Mouse (Mus musculus): ENCODE data around the gene Shc3.

The Shc3 gene

DNA sequence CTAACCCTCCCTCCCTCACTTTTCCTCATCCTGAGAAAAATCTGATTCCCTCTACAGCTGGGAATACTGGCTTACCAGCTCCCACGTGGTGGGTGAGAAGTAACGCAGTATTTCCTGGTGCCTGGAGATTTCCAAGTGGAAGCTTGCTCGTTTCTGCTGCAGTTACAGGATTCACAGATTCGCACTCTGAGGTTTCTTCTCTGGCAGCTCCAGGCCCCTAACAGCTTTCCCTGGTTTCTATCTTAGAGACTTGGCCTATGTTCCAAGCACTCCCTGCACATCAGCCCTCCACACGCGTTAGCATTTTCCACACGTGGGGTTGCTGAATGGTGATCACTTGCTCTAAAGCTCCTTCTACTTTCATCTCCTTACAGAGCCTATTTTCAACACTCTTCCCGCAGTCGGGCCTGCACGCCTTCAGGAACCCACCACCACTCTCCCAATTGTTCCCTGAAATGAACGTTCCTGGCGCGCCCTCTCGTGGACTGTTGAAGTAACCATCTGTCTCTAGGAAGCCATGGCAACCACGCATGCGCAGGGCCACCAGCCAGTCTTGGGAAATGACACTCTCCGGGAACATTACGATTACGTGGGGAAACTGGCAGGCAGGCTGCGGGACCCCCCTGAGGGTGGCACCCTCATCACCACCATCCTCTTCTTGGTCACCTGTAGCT, 150.8 kb downstream of the Shc3 start:
- DNase-seq (ENCODE audit: low read depth, low spot score) = peak; percentile 96

DNA sequence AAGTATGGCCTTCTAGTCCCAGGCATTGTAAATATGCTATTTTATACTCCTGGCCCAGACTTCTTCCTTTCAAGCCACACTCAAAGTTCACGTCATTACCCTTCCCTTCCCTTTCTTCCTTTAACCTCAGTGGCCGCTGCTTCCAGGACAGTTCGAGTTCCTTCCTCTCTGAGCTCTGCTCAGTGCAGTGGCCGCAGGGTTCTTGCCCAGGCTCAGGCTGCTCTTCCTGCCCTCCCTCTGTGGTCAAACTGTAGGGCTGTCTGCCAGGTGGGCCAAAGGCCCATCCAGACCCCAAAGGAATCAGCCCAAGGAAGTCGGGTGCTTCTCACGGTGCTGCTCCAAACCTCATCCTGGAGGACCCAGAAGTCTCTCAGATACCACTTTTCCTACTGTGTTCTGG, 151.4 kb downstream of the Shc3 start:
- no peak for DNase-seq (ENCODE audit: low read depth, low spot score)

- DNase-seq (ENCODE audit: low read depth, low spot score) = no peak
Measured at GRCm38 (mm10) chr13:51416727-51417126, 152.5 kb downstream of the Shc3 start.

DNA sequence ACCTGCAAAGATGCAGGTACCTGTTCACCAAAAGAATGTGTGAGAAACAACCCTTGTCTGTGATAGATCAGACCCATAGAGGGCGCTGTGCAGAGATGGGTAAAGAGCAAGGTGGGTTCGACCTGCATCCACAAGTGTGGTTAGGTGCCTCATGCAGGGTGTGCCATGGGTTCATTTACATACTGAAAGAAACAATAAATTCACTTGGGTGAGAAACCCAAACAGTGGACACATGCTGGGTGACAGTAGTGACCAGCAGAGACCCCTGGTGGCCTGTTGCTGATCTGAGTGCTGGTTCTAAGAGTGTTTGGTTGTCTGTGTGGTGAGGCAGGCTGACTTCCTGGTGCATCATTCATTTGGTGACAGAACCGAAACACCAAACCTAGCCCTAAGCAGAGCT, 155.8 kb downstream of the Shc3 start:
- DNase-seq (ENCODE audit: low read depth, low spot score) = no peak

- DNase-seq (ENCODE audit: low read depth, low spot score) = no peak
Measured at GRCm38 (mm10) chr13:51411696-51412430, 157.4 kb downstream of the Shc3 start.

DNA sequence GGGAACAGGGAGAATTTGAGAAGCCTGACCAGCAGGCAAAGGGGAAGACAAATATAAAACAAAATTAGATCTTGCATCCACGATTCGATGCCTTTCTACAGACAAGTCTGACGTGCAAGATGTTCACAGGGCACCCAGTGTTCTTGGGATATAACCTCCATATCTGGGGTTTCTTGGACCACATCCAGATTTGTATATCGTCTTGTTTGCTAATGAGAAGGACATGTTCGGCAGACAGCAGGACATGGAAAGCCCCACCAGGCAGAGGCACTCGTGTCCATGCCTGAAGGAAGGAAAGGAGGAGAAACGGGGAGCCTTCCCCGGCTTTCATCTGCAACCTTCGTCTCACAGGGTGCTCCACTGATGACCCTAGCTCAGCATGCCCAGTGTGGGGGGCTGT, 158.0 kb downstream of the Shc3 start:
- DNase-seq (ENCODE audit: low read depth, low spot score) = no peak

- no peak for DNase-seq (ENCODE audit: low read depth, low spot score)
Measured at GRCm38 (mm10) chr13:51409936-51410481, 159.2 kb downstream of the Shc3 start.

DNA sequence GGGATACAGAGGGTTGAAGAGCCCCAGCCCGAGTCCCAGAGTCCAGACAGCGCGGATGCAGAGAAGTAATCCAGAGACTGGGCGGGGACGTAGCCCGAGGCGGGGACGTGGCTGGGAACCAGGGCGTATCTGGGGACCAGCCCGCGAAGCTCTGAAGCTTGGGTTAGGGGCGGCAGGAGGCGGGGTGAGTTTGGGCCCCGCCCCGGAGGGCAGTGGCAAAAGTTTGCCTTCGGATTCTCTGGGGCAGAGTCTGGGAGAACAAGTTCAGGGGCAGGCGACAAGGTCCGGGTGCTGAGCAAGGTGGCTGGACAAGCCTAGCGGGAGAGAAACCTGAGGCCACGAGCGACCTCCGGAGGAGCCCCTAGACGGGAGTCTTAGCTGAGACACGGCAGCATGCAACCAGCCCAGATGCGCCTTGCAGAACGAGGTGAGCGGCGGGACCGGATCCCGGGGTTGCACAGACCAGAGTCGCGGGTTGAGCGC, 160.7 kb downstream of the Shc3 start, which contains the start of gene S1pr3:
Gene S1pr3 (plus strand): TSS at position 121 of the 483 bp plus-strand sequence.
- DNase-seq (ENCODE audit: low read depth, low spot score) = peak; percentile 81

GRCm38 (mm10) chr13:51407541-51408217, 161.5 kb downstream of the Shc3 start:
- no peak for DNase-seq (ENCODE audit: low read depth, low spot score)

DNA sequence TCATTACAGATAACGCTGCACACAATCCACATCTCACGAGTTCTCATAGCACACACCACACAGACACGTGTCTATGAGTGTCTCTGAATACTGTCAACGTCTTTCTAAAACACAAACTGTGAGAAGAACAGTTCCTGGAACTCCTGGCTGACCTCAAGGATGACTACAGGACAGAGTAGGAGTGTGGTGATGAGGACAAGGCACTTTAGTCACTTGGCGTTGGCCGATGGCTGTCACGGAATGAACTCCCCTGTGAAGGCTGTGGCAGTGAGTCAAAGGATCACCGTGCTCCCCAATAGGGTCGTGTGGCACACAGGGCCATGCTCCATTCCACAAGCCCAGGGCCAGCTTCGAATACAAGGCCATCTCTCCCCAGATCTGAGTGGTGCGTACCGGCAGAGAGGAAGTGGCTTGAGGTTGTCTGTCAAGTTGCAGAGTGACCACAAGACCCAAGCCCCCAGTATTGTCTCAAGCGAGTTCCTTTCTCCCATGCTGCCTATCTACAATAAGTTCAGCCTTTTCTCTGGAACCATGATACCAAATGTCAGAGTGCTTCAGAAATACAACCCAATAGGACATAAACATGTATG, 163.4 kb downstream of the Shc3 start:
- DNase-seq (ENCODE audit: low read depth, low spot score) = no peak

- DNase-seq (ENCODE audit: low read depth, low spot score) = no peak
Measured at GRCm38 (mm10) chr13:51404566-51404965, 164.7 kb downstream of the Shc3 start.

- DNase-seq (ENCODE audit: low read depth, low spot score) = peak; percentile 65
Measured at GRCm38 (mm10) chr13:51400736-51401501, 168.3 kb downstream of the Shc3 start.

- DNase-seq (ENCODE audit: low read depth, low spot score) = no peak
Measured at GRCm38 (mm10) chr13:51400186-51400719, 169.0 kb downstream of the Shc3 start.

DNA sequence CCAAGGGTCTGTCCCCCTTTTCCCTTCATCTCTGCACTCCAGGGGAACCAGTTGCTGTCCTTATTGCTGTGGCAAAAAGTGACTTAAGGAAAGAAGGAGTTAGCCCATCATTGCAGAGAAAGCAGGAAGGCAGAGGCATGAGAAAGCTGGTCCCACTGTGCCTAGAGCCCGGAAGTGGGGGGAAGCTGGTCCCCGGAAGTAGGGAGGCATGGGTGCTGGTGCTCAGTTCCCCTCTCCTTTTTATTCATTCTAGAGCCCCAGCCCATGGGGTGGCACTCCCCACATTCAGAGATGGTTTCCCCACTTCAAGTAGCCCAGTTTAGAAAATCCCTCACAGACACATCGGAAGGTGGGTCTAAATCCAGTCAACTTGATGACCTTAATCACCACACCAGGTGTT, 169.7 kb downstream of the Shc3 start:
- DNase-seq (ENCODE audit: low read depth, low spot score) = no peak

GRCm38 (mm10) chr13:51397861-51398260, 171.4 kb downstream of the Shc3 start:
- no peak for DNase-seq (ENCODE audit: low read depth, low spot score)

DNA sequence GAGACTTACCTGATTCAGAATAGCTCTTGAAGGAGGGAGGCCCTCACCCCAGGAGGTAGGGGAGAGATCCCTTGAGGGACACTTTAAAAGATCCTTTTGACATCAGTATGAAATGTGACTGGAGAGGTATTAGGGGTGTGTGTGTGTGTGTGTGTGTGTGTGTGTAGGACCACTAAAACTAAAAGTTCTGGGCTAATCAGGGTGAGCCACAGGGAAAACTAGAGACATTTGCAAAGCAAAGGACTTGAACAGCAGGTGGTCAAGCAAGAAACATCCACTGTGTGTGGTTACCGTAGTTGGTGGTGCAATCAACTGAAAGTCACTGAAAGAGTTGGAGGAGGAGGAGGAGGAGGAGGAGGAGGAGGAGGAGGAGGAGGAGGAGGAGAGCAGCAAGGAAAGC, 177.0 kb downstream of the Shc3 start:
- DNase-seq (ENCODE audit: low read depth, low spot score) = no peak

DNA sequence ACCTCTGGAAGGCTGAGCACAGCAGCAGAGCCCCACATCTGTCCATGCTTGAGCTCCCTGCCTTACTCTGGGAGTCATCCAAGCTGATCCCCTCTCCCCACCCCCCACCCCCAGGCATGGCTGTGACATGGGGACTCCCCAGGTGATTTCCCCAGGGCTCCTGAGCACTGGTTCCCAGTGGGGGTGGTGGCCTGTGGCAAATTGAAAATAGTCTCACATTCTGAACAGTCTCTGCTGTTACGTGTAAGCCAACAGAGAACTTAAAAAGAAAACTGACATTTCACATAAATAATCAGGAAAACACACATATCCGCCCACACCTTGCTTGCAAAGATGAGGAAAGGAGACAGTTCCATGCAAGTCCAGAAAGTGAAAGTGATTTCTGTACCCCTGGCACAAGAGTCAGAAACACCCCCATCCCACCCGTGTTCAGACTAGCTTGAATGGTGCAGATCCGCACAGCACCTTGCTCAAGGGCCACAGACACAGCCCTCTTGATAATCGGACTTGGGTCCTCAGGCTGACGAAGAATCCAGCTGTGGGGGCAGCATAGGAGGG, 177.8 kb downstream of the Shc3 start:
- DNase-seq (ENCODE audit: low read depth, low spot score) = no peak

DNA sequence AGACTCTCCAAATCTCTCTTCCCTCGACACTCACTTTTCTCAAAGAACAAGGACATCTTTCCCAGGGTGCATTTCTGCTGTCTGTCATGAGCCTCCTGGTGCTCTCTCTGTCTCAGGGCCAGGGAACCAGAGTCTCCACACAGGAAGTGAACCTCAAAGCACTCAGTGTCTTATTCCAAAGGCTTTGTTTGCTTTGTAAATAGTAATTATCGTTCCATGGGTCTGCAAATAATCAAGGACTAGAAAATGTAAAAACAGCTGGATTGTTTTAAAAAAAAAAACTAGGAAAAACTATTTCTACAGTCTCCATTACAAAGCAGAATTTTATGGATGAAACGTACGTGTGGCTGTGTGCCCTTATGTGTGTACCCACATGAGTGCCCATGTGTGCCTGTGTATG, 178.8 kb downstream of the Shc3 start:
- no peak for DNase-seq (ENCODE audit: low read depth, low spot score)

- no peak for DNase-seq (ENCODE audit: low read depth, low spot score)
Measured at GRCm38 (mm10) chr13:51387908-51388307, 181.3 kb downstream of the Shc3 start.

DNA sequence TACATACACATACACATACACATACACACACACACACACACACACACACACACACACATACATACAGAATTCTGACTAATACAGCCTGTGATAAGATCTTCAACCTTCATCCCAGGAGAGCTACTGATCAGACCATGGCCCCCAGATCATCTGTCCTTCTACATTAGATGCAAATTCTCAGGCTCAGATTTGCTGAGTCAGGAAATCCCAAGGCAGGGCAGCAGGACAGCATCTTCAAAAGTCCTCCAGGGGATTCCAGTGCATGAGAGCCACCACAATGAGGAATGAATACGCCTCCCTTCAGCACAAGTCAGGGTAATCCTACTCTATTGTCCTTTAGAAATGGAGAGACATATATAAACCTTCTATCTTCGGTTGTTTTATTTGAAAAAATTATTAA, 184.3 kb downstream of the Shc3 start:
- DNase-seq (ENCODE audit: low read depth, low spot score) = no peak
